Mouse (Mus musculus) hindbrain, embryonic 12.5 days (tissue): ENCODE measurements around the gene Cntn5. TPM values are rescaled to one million over a fixed set of nuclear protein-coding genes. Genes with fewer than 3 reads are reported as not detected.

Experiments
- ATAC-seq: fragments of 200-750 bp; cut with Nextera tagmentation; 2 replicates; pipeline ENCODE4 v1.8.0; 2017; ENCODE audit warnings: moderate TSS enrichment; ENCODE audit not compliant: low FRiP score
- H3K27ac ChIP-seq: fragments of 300-500 bp; sonication (generic); 2 replicates; pipeline ENCODE4 v1.5.1; 2016; ENCODE audit warnings: mild to moderate bottlenecking
- H3K27me3 ChIP-seq: fragments of 300-500 bp; sonication (generic); 2 replicates; pipeline ENCODE4 v1.6.1; 2016; ENCODE audit warnings: mild to moderate bottlenecking
- H3K36me3 ChIP-seq: fragments of 300-500 bp; sonication (generic); 2 replicates; pipeline ENCODE4 v1.6.1; 2016; ENCODE audit warnings: mild to moderate bottlenecking
- H3K4me1 ChIP-seq: fragments of 300-500 bp; sonication (generic); 2 replicates; pipeline ENCODE4 v1.6.1; 2016
- H3K4me2 ChIP-seq: fragments of 300-500 bp; sonication (generic); replicated peaks from 2 replicates; pipeline ENCODE4 v1.6.1; 2016; ENCODE audit warnings: mild to moderate bottlenecking
- H3K4me3 ChIP-seq: fragments of 300-500 bp; sonication (generic); 2 replicates; pipeline ENCODE4 v1.5.1; 2016; ENCODE audit warnings: mild to moderate bottlenecking
- H3K9ac ChIP-seq: fragments of 300-500 bp; sonication (generic); 2 replicates; pipeline ENCODE4 v1.6.1; 2016; ENCODE audit warnings: mild to moderate bottlenecking, moderate library complexity
- H3K9me3 ChIP-seq: fragments of 300-500 bp; sonication (generic); replicated peaks from 2 replicates; pipeline ENCODE4 v1.6.1; 2016; ENCODE audit warnings: mild to moderate bottlenecking
- WGBS: fragments of 180-500 bp; shearing (Covaris S2); methylation state at CpG from one replicate; pipeline ENCODE4 v1.1.7; 2016; 5-methylcytosine and 5-hydroxymethylcytosine counted together
- polyA plus RNA-seq: library from polyadenylated mRNA; unstranded; fragments of >200 nt; fragmentation: Nextera tagmentation; extraction: Ambion mirVana; gene quantifications from 2 replicates; pipeline ENCODE4 v1.2.1, GENCODE M21; 2016

Gene Cntn5
- polyA plus RNA-seq, 1 experiment from 2014 or later, result 8.9 TPM

DNA sequence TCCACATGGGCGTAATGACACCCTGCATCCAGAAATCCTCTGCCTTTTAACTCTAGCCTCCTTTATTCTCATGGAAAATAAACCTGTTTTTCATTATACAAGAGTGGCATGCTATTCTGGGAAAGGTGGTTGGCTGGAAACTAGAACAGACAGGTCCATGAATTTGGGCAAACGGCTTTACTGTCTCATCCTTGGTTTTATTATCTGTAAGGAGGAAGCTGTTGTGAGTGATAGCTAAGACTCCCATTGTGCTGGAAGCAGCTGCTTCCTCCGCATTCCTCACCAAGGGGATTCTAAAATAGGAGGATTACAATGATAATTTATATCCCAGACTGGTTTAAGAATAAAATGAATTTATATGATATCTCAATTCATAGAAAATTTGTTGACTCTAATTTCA lies 955.2 kb downstream of the Cntn5 start:
- Histone ChIP-seq H3K9ac (no peak overlapping the region), H3K9me3 (no peaks in the 10 kb centered on the region), H3K4me3 (no peak overlapping the region), H3K27me3 (no peaks in the 10 kb centered on the region), H3K27ac (no peak overlapping the region), H3K4me2 (no peak overlapping the region), H3K36me3 (no peaks in the 10 kb centered on the region), H3K4me1 (no peaks in the 10 kb centered on the region)
- 75% methylated on average over 3 of the region's 3 CpGs for WGBS
- ATAC-seq, result no peak

DNA sequence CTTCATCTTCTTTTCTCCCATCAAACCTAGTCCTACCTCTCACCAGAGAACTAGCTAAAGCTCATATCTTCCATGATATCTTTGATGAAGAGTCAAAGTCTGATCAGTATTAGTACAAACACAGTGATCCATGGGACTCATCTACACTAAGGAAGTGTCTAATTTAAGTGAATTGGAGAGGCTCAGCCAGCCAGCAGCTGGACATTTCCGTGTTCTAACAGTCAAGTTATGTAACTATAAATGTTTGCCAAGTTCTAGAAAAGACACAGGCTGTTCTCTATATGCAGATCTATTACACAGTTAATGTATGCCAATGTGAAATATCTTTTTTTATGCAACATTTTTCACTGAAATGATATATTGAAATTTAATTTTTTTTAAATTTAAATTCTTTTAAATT lies 959.7 kb downstream of the Cntn5 start:
- Histone ChIP-seq H3K4me2 (no peak overlapping the region), H3K9ac (no peak overlapping the region), H3K36me3 (no peaks in the 10 kb centered on the region), H3K4me3 (no peak overlapping the region), H3K27ac (no peak overlapping the region), H3K27me3 (no peaks in the 10 kb centered on the region), H3K9me3 (no peaks in the 10 kb centered on the region), H3K4me1 (no peaks in the 10 kb centered on the region)
- no peak for ATAC-seq
- 93% methylated on average over 1 of the region's 1 CpGs for WGBS

DNA sequence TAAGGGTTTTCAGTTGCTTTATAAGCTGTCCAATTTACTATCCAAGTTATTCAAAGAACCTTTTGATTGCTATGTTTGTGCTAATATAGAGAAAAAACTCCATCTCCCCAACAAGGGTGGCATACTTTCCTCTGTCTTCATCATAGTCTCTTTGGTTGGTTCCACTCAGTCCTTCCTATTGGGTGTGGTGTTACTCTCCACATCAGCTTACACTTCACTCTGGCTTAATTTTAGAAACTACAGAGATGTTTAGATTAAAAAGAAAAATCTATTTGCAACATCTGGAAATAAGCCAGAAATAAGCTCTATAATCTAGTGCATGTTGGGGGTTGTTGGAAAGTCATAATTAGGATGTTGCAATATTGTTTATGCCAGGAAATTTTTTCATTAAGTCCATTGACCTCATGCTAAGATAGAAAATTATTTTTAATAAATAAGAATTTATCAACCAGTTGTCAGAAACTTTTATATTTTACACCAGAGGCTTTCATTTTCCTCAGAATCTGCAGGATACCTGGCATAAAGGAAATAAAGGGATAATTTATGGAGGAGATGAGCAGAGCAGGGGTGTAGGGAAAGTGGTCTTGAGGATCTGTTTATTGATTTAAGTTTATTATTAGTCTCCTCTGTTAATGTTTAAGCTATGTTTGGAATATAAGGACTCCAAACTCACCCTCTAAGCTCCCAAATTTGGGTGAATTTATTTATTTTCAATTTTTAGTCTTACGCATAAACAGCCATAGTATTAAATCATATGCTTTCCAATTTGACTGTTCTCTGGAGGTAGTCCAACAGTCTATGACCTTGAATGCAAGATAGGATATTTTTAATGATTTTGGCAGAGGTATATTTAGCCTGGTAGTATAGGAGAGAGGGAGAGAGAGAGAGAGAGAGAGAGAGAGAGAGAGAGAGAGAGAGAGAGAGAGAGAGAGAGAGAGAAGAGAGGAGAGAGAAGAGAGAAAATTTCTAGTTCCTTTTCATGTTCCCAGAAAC lies 966.8 kb downstream of the Cntn5 start:
- Histone ChIP-seq H3K27me3 (no peaks in the 10 kb centered on the region), H3K4me2 (no peak overlapping the region), H3K4me1 (no peaks in the 10 kb centered on the region), H3K4me3 (no peak overlapping the region), H3K36me3 (no peaks in the 10 kb centered on the region), H3K27ac (no peak overlapping the region), H3K9ac (no peak overlapping the region), H3K9me3 (no peaks in the 10 kb centered on the region)
- ATAC-seq, result no peak
- WGBS, result 89% methylated on average over 1 of the region's 1 CpGs

DNA sequence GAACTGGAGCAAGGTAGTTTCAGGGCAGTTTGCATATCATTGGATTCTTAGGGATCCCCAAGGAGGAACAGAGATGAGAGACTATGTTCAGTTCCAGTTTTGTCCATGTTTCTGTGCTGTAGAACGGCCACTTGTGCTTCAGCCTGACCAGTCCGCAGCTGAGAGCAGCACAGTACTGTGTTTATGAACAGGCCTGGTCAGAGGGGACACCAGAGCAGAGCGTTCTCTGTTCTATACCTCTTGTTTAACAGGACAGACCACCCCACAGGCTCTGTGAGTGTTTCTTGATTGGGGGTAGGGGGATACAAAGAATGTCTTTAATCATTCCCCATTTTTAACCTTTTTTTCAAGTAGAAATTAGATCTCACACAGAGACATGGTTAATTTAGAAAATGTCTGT lies 984.0 kb downstream of the Cntn5 start:
- Histone ChIP-seq H3K9ac (no peak overlapping the region), H3K4me1 (no peaks in the 10 kb centered on the region), H3K36me3 (no peaks in the 10 kb centered on the region), H3K9me3 (peaks cover 9% of the 10 kb centered on the region; the same call in 1 of the 2 replicates), H3K4me2 (no peak overlapping the region), H3K4me3 (no peak overlapping the region), H3K27me3 (no peaks in the 10 kb centered on the region), H3K27ac (no peak overlapping the region)
- WGBS, result 66% methylated on average over 3 of the region's 3 CpGs
- 0 out of 2 replicates have a peak, but pooled peaks have one; percentile 35 for ATAC-seq

DNA sequence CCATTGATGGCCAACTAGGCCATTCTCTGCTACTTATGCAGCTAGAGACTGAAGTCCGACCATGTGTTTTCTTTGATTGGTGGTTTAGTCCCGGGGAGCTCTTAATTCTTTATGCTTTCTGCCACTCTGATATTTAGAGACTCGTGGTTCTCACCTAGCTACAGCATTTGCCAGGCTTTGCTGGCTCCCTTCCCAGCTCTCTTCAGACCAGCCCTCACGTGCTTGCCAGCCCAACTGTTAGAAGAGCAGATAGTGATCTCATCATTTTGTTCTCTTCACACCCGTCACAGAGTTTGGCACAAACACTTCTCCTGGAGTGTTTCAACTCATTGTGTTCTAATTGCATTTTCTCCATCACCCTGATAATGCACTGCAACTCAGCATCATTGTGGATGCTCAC lies 1005.5 kb downstream of the Cntn5 start:
- Histone ChIP-seq H3K4me3 (no peak overlapping the region), H3K4me1 (no peaks in the 10 kb centered on the region), H3K36me3 (no peaks in the 10 kb centered on the region), H3K9me3 (no peaks in the 10 kb centered on the region), H3K27me3 (no peaks in the 10 kb centered on the region), H3K9ac (no peak overlapping the region), H3K4me2 (no peak overlapping the region), H3K27ac (no peak overlapping the region)
- ATAC-seq, result no peak
- 74% methylated on average over 5 of the region's 5 CpGs for WGBS

DNA sequence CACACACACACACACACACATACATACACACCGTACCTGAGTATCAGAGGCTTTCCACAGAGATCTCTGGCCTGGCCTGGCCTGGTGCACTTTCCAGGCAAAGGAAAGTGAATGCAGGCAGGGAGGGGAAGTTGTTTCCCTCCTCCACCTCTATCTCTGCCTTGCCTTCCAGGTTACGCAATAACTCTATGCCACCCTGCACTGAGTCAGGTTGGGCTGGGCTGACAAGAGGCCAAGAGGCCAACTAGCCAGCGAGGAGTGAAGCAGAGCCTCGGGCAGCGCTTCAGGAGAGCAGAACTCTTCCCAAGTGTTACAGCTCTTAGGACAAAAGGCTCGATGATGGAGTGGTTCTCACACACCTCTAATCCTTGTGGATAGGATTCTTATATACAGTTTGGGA lies 1018.4 kb downstream of the Cntn5 start:
- no peak overlapping the region for H3K4me2 ChIP-seq
- no peaks in the 10 kb centered on the region for H3K9me3 ChIP-seq
- H3K4me1 ChIP-seq, result no peaks in the 10 kb centered on the region
- H3K4me3 ChIP-seq, result no peak overlapping the region
- 90% methylated on average over 6 of the region's 6 CpGs for WGBS
- H3K9ac ChIP-seq, result no peak overlapping the region
- H3K27me3 ChIP-seq, result no peaks in the 10 kb centered on the region
- no peak overlapping the region for H3K27ac ChIP-seq
- ATAC-seq, result no peak
- no peaks in the 10 kb centered on the region for H3K36me3 ChIP-seq

DNA sequence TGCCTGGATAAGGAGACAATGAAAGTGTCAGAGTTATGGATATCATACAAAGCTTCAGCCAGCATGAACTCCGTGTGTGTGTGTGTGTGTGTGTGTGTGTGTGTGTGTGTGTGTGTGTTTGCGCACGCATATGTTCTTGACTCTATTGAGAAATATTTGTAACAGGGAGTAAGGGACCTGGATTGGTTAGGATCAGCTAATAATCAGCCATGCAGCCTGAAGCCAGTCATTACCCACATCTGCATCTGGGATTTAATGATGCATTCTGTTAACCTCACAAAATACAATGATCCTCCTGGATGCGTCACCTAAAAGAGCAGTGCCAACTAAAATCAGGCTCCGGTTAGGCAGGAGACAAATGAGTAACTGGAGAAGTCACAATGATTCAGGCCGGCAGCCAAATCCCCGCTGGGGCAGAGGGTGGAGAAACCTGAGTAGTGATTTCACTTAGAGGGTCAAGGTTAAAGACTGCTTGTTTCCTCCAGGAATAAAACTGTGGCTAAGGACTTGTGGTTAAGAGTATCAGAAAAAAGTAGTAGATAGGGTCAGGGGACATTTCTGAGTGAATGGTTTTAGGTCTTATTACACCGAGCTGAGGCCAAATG lies 1021.7 kb downstream of the Cntn5 start:
- no peak overlapping the region for H3K9ac ChIP-seq
- 57% methylated on average over 8 of the region's 8 CpGs for WGBS
- H3K4me2 ChIP-seq, result no peak overlapping the region
- H3K36me3 ChIP-seq, result no peaks in the 10 kb centered on the region
- no peak for ATAC-seq
- H3K9me3 ChIP-seq, result no peaks in the 10 kb centered on the region
- H3K4me3 ChIP-seq, result no peak overlapping the region
- no peaks in the 10 kb centered on the region for H3K4me1 ChIP-seq
- no peaks in the 10 kb centered on the region for H3K27me3 ChIP-seq
- H3K27ac ChIP-seq, result no peak overlapping the region

DNA sequence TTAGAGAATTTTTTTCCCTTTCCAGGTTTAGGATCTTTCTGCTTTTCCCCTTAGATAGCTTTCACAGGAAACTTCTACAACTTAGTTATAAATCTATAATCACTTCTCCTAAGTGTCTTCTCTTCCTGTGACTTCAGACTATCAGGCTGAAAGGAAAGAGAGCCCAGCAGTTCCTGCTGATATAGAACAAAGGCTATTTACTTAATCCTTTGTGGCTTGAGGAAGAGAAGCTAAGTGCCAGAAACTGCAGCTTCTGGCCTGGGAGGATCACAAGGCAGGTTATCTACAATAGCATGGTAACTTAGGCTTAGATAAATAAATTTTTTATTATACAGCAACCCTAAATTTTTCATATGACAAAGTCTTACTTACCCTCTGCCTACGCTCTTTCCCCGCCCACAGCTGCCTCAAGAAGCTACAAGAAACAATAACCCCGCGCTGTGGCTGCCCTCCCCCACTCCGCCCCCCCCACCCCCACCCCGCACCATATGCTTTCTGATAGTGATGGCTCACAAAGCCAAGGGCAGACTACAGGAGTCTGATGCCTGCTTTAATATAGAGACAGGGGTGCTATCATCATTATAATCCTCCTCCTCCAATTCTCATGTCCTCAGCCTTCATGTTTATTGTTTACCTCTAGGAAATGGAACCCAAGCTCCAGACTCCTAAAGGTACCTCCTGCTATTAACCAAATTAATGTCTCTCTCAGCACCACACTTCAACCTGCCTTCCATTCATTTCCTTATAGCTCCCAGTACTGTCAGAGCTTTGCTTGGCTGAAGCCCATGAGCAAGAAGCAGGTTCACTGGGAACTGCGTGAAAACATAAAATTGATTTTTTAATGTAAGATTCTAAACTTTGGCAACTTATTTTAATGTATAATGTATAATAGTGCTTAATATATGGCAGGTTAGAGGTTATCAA lies 1032.2 kb downstream of the Cntn5 start:
- H3K4me1 ChIP-seq, result no peaks in the 10 kb centered on the region
- no peaks in the 10 kb centered on the region for H3K36me3 ChIP-seq
- 30% methylated on average over 7 of the region's 7 CpGs for WGBS
- no peaks in the 10 kb centered on the region for H3K9me3 ChIP-seq
- no peak overlapping the region for H3K27ac ChIP-seq
- H3K4me3 ChIP-seq, result no peak overlapping the region
- no peaks in the 10 kb centered on the region for H3K27me3 ChIP-seq
- no peak overlapping the region for H3K9ac ChIP-seq
- peak; percentile 83 for ATAC-seq
- H3K4me2 ChIP-seq, result no peak overlapping the region

DNA sequence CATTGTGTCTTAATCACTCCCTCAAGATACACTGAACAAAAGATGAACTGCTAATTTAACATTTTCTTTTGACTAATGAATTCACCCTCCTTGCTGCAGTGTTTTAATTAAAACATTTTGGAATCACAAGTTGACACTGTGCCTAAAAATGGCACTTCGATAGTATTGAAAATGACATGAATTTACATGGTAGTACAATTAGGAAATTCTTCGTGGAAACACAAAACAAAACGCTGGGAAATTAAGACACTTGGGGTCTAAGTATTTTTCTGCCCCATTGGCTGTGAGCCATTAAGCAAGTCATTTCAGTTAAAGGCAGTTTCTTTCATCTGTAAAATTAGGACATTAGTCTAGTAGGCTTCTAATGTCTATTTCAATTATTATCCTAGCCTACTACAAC lies 1043.9 kb downstream of the Cntn5 start:
- no peaks in the 10 kb centered on the region for H3K4me1 ChIP-seq
- no peak overlapping the region for H3K4me2 ChIP-seq
- 79% methylated on average over 3 of the region's 3 CpGs for WGBS
- no peaks in the 10 kb centered on the region for H3K9me3 ChIP-seq
- no peak overlapping the region for H3K27ac ChIP-seq
- H3K9ac ChIP-seq, result no peak overlapping the region
- no peaks in the 10 kb centered on the region for H3K36me3 ChIP-seq
- no peaks in the 10 kb centered on the region for H3K27me3 ChIP-seq
- no peak for ATAC-seq
- H3K4me3 ChIP-seq, result no peak overlapping the region

DNA sequence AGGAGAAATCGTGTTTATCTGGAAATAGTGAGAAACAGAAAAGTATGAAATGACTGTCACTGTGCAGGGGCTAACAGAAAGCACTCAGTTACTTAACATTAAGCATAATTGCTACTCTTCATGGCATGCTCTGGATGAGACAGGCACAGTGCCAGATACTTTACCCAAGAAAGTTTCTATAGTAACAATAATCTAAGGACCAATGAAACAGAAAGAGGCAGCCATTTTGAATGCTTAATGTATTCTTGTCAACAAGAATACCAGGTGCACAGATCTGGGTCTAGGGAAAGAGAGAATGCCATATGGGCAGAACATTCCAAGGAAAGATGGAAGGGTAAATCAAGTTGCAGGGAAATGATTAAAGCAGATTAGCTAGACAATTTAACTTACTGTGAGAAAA lies 1045.3 kb downstream of the Cntn5 start:
- ATAC-seq, result no peak
- H3K9me3 ChIP-seq, result no peaks in the 10 kb centered on the region
- no peaks in the 10 kb centered on the region for H3K27me3 ChIP-seq
- H3K4me2 ChIP-seq, result no peak overlapping the region
- H3K4me1 ChIP-seq, result no peaks in the 10 kb centered on the region
- H3K27ac ChIP-seq, result no peak overlapping the region
- no peak overlapping the region for H3K9ac ChIP-seq
- no peak overlapping the region for H3K4me3 ChIP-seq
- WGBS, result 79% methylated on average over 1 of the region's 1 CpGs
- no peaks in the 10 kb centered on the region for H3K36me3 ChIP-seq

DNA sequence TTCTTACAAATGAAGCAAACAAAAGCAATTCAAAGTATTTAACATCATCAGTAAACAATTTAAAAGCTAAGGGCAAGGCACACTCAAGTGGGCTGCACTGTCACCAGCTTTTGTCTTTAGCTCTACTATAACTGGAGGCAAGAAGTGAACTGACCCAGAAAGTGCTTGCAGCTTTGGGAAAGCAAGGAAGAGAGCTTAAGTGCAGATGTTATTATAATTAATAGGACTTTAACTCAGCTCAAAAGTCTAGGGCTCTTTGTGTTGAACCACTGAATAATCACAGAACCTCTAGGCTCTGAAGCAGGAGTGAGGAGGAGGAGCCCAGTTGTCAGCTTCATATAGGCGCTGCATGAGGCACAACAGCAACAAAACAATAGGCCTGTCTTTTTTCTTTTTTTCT lies 1049.8 kb downstream of the Cntn5 start:
- no peaks in the 10 kb centered on the region for H3K4me1 ChIP-seq
- H3K9ac ChIP-seq, result no peak overlapping the region
- H3K36me3 ChIP-seq, result no peaks in the 10 kb centered on the region
- no peak overlapping the region for H3K27ac ChIP-seq
- H3K4me3 ChIP-seq, result no peak overlapping the region
- WGBS, result 41% methylated on average over 1 of the region's 1 CpGs
- ATAC-seq, result no peak
- no peak overlapping the region for H3K4me2 ChIP-seq
- no peaks in the 10 kb centered on the region for H3K27me3 ChIP-seq
- no peaks in the 10 kb centered on the region for H3K9me3 ChIP-seq

DNA sequence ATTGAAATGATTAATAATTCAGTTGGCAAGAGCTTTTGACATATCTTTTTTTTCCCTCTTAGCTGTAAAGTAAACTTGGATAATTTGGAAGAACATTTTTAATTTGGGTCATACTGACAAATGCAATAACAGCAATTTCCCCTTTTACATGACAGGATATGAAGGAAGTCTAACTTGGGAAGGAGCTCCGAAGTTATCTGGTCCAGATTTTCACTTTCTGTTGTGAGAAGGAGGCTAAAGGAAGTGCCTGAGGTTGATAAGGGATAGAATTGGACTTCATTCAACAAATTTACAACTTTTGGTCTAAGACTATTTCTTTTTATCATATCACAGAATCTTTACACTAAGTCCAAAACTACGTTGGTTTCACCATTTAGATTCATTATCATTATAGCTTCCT lies 1074.3 kb downstream of the Cntn5 start:
- H3K36me3 ChIP-seq, result no peaks in the 10 kb centered on the region
- H3K9ac ChIP-seq, result no peak overlapping the region
- H3K4me1 ChIP-seq, result no peaks in the 10 kb centered on the region
- no peak for ATAC-seq
- 89% methylated on average over 2 of the region's 2 CpGs for WGBS
- H3K4me2 ChIP-seq, result no peak overlapping the region
- H3K9me3 ChIP-seq, result no peaks in the 10 kb centered on the region
- H3K4me3 ChIP-seq, result no peak overlapping the region
- H3K27ac ChIP-seq, result no peak overlapping the region
- H3K27me3 ChIP-seq, result no peaks in the 10 kb centered on the region
